Mouse (Mus musculus) hindbrain, embryonic 14.5 days (tissue): Measurements from ENCODE around the gene Prrg1. TPM values are rescaled to one million over a fixed set of nuclear protein-coding genes. Genes with fewer than 3 reads are reported as not detected.
A peak's percentile ranks its signal among the peaks of the same experiment; 100 is the strongest.

ENCODE experiments used
- ATAC-seq: fragments of 200-750 bp; cut with Nextera tagmentation; 2 replicates; pipeline ENCODE4 v1.8.0; 2017; ENCODE audit warnings: moderate number of reproducible peaks, mild to moderate bottlenecking, moderate TSS enrichment, moderate library complexity; ENCODE audit not compliant: low FRiP score
- DNase-seq: peaks from one replicate; pipeline ENCODE4 v3.0.0-alpha.2; 2015; ENCODE audit warnings: low spot score
- H3K27ac ChIP-seq: fragments of 300-500 bp; sonication (generic); 2 replicates; pipeline ENCODE4 v1.5.1; 2014; ENCODE audit warnings: mild to moderate bottlenecking, moderate library complexity
- H3K27me3 ChIP-seq: fragments of 300-500 bp; sonication (generic); 2 replicates; pipeline ENCODE4 v1.6.1; 2014; ENCODE audit warnings: mild to moderate bottlenecking, low read length, mixed read lengths; ENCODE audit not compliant: control insufficient read depth, insufficient read depth
- H3K36me3 ChIP-seq: fragments of 300-500 bp; sonication (generic); replicated peaks from 2 replicates; pipeline ENCODE4 v1.6.1; 2014; ENCODE audit not compliant: control insufficient read depth, insufficient read depth
- H3K4me1 ChIP-seq: fragments of 300-500 bp; sonication (generic); replicated peaks from 2 replicates; pipeline ENCODE4 v1.6.1; 2014; ENCODE audit warnings: antibody characterized with exemption, low read length, mixed read lengths; ENCODE audit not compliant: control insufficient read depth, insufficient read depth
- H3K4me2 ChIP-seq: fragments of 300-500 bp; sonication (generic); replicated peaks from 2 replicates; pipeline ENCODE4 v1.6.1; 2014; ENCODE audit warnings: mild to moderate bottlenecking, moderate library complexity
- H3K4me3 ChIP-seq: fragments of 300-500 bp; sonication (generic); replicated peaks from 2 replicates; pipeline ENCODE4 v1.5.1; 2014; ENCODE audit warnings: mild to moderate bottlenecking, low read length
- H3K9ac ChIP-seq: fragments of 300-500 bp; sonication (generic); 2 replicates; pipeline ENCODE4 v1.6.1; 2014
- H3K9me3 ChIP-seq: fragments of 300-500 bp; sonication (generic); 2 replicates; pipeline ENCODE4 v1.6.1; 2016; ENCODE audit warnings: low read length; ENCODE audit not compliant: control insufficient read depth
- WGBS: fragments of 180-500 bp; shearing (Covaris S2); extraction: QIAGEN DNeasy Blood & Tissue Kit; methylation state at CpG from one replicate; pipeline ENCODE4 v1.1.7; 2014; 5-methylcytosine and 5-hydroxymethylcytosine counted together
- polyA plus RNA-seq: library from polyadenylated mRNA; unstranded; fragments of >200 nt; fragmentation: Nextera tagmentation; extraction: Ambion mirVana; gene quantifications from 2 replicates; pipeline ENCODE4 v1.2.1, GENCODE M21; 2014

Prrg1 gene
- 8.8 and 8.9 TPM in 2 replicates for polyA plus RNA-seq

DNA sequence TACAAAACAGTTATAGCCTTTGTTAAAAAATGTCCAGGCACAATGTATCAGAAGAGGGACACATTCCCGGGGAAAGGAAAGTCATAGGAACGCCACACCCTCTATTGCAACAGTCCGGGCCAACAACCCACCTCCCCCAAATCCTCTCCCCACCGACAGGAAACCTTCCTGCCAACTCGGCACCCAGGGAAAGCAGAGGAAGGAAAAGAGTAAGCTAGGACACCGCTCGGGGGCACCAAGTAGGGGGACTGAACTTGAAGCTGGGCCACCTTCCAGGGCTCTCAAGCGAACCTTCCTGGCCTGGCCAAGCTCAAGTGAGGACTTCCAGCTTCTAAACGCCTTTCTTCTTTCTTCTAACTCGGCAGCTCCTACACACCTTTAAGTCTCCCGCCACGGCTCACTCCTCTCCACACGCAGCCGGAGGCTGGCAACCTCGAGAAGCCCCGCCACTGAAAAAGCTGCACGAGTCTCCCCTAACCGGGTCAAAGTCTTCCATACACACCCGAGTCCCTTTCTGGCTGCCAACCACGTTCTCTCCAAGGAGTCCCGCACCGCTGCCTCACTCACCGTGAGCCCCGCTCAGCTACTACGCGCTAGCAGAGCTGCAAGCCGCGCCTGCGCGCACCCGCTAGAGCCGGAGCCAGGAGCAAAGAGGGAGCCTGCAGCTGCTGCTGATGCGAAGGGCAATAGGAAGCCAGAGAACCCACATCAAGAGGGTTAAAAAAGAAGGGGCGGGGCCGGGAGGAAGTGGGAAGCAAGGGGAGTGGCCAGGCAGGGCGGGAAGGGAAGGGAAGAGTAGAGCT is at the start of gene Prrg1:
Gene Prrg1, minus strand, starts transcription at position 695 of the 803 bp plus-strand sequence.
- no peaks in the 10 kb centered on the region for H3K4me1 ChIP-seq
- ATAC-seq (peak; percentile 98), DNase-seq (peak; percentile 76)
- H3K4me2 ChIP-seq: peak within 1 kb of the TSS; percentile 50
- peak within 1 kb of the TSS; percentile 58 for H3K9ac ChIP-seq
- no peaks in the 10 kb centered on the region for H3K36me3 ChIP-seq
- peak within 1 kb of the TSS; percentile 83 for H3K27ac ChIP-seq
- H3K9me3 ChIP-seq: no peaks in the 10 kb centered on the region
- no peaks in the 10 kb centered on the region for H3K27me3 ChIP-seq
- 13% methylated on average over 36 of the region's 36 CpGs for WGBS
- peak within 1 kb of the TSS; percentile 47 for H3K4me3 ChIP-seq

DNA sequence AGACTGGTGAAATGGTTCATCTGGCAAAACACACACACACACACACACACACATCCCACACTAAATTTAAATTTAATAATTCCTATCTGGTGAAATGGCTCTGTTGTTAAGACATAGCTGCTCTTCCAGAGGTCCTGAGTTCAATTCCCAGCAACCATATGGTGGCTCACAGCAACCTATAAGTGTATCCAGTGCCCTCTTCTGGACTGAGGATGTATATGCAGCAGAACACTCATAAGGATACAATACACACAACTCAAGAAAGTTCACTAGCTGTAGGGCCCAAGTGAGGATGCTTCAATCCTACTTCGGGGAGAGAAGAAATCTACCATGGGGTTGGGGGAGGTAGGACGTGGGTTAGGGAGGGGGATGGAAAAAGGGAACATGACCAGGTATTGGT is 22.1 kb upstream of the Prrg1 start:
- Histone ChIP-seq H3K27me3 (no peaks in the 10 kb centered on the region), H3K4me2 (no peak overlapping the region), H3K4me1 (no peaks in the 10 kb centered on the region), H3K4me3 (no peak overlapping the region), H3K9me3 (no peaks in the 10 kb centered on the region), H3K9ac (no peak overlapping the region), H3K27ac (no peak overlapping the region), H3K36me3 (no peaks in the 10 kb centered on the region)
- DNase-seq: no peak
- WGBS: 53% methylated on average over 2 of the region's 2 CpGs
- ATAC-seq: no peak

DNA sequence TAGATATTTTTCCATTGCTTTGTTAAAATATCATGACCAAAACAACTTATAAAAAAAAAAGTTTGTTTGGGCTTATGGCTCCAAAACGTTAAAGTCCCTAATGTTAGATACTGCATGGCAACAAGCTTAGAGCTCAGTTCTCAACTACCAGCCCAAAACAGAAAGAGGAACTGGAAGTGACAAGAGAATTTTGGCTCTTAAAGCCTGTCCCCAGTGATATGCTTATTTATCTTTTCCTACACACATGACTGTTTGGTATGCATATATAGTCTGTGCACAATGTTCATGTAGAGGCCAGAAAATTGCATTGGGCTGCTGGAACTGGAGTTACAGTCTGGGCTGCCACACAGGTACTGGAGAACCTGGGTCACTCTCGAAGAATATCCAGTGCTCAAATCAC is 9.4 kb upstream of the Prrg1 start:
- no peak for ATAC-seq

DNA sequence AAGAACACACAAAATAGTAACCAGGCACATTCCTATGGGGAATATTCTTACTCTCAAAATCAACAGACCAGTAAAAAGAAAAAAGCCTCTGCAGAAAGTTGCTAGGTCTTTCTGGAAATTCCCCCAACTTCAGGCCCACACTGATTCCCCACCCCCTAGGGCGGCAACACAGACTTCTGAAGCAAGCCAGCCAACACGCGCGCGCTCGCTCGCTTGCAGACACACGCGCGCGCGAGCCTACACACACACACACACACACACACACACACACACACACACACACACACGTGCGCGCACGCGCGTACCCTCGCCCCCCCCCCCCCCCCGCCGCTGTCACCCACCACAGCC is 868 bp downstream of the Prrg1 start:
- Histone ChIP-seq H3K4me2 (peak overlapping the region; percentile 50), H3K27ac (peak overlapping the region; percentile 83; the same call in 1 of the 2 replicates)

More for the DNA sequence above, 9.4 kb upstream of the Prrg1 start:
- Histone ChIP-seq H3K9me3 (no peaks in the 10 kb centered on the region), H3K4me1 (no peaks in the 10 kb centered on the region), H3K27me3 (no peaks in the 10 kb centered on the region), H3K36me3 (no peaks in the 10 kb centered on the region), H3K4me3 (no peak overlapping the region), H3K27ac (no peak overlapping the region), H3K9ac (no peak overlapping the region), H3K4me2 (no peak overlapping the region)
- no peak for DNase-seq
- 70% methylated on average over 2 of the region's 2 CpGs for WGBS

DNA sequence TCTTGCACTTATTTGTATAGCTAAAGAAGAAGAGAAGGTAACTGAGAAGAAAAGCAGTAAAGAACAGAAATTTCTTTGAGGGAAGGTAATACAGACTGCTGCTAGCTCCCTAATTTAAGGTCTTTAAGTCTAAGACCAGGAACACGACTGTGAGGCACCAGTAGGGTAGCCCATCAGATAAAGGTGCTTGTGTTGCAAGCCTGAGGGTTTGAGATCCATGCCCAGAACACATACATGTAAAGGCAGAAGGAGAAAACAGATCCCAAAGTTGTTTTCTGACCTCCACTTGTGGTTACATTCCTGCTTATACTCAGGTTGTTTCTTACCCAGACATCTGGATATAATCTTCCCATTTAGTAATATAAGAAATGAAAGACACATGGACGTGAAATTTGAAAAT is 20.2 kb downstream of the Prrg1 start:
- H3K27me3 ChIP-seq: no peaks in the 10 kb centered on the region
- DNase-seq: no peak
- no peaks in the 10 kb centered on the region for H3K36me3 ChIP-seq
- H3K4me1 ChIP-seq: no peaks in the 10 kb centered on the region
- ATAC-seq: no peak
- H3K27ac ChIP-seq: no peak overlapping the region
- WGBS: 65% methylated on average over 2 of the region's 2 CpGs
- H3K4me2 ChIP-seq: no peak overlapping the region
- no peak overlapping the region for H3K9ac ChIP-seq
- no peak overlapping the region for H3K4me3 ChIP-seq
- no peaks in the 10 kb centered on the region for H3K9me3 ChIP-seq

More for the DNA sequence above, 868 bp downstream of the Prrg1 start:
- no peaks in the 10 kb centered on the region for H3K4me1 ChIP-seq
- ATAC-seq: peak; percentile 73
- no peaks in the 10 kb centered on the region for H3K36me3 ChIP-seq
- H3K9me3 ChIP-seq: no peaks in the 10 kb centered on the region
- H3K4me3 ChIP-seq: peak overlapping the region; percentile 47
- peak overlapping the region; percentile 58 for H3K9ac ChIP-seq
- H3K27me3 ChIP-seq: no peaks in the 10 kb centered on the region
- DNase-seq: peak; percentile 49
- 13% methylated on average over 12 of the region's 21 CpGs for WGBS

DNA sequence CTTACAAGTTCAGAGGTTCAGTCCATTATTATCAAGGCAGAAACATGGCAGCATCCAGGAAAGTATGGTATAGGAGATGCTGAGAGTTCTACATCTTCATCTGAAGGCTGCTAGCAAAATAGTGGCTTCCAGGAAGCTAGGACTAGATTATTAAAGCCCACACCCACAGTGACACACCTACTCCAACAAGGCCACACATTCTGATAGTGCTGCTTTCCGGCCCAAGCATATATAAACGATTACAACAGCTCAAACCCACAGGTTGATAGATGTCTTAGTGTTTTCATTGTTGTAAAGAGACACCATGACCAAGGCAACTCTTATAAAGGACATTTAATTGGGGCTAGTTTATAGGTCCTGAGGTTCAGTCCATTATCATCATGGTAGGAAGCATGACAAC is 30.3 kb downstream of the Prrg1 start:
- Histone ChIP-seq H3K9me3 (no peaks in the 10 kb centered on the region), H3K4me2 (no peak overlapping the region), H3K36me3 (no peaks in the 10 kb centered on the region), H3K27me3 (no peaks in the 10 kb centered on the region), H3K9ac (no peak overlapping the region), H3K4me3 (no peak overlapping the region), H3K27ac (no peak overlapping the region), H3K4me1 (no peaks in the 10 kb centered on the region)
- DNase-seq (no peak), ATAC-seq (no peak)
- 90% methylated on average over 2 of the region's 2 CpGs for WGBS

DNA sequence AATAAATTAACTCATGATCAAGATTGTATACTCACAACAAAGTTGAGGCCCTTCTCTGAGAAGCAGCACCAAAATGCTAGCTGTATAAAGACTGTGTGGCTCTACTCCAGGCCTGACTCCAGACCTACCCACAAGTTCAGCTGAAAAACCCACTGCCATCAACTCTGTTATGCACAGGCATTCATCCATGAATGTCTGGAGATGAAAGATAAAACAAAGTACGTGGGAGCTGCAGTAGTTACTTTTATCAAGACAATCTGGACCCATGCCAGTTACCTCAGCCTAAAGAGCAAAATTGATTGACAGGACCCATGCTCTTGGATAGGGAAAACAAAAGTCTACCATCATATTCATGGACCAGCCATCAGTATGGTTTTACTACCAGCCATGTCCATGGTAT is 31.0 kb downstream of the Prrg1 start:
- Histone ChIP-seq H3K27ac (no peak overlapping the region), H3K9me3 (no peaks in the 10 kb centered on the region), H3K9ac (no peak overlapping the region), H3K36me3 (no peaks in the 10 kb centered on the region), H3K4me2 (no peak overlapping the region), H3K4me3 (no peak overlapping the region), H3K4me1 (no peaks in the 10 kb centered on the region), H3K27me3 (no peaks in the 10 kb centered on the region)
- DNase-seq (no peak), ATAC-seq (no peak)
- 52% methylated on average over 1 of the region's 1 CpGs for WGBS

DNA sequence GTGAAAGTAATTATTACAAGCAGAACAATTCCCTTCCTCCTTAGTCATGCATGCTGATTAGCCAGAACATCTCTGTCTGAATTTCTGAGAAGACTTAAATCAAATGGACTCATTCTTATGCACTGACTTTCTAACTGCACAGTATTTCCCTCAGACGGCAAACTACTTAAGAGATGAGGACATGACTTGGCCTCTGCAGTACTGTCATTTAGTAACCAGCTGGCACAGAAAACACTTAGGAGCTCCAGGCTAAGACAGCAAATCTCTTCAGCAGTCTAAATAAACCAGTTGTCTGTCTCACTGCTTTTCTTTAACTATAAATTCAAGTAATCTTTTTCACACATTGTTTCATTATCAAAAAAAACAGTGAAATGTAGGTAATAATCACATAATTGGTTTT is 36.0 kb downstream of the Prrg1 start:
- Histone ChIP-seq H3K9ac (no peak overlapping the region), H3K4me3 (no peak overlapping the region), H3K36me3 (no peaks in the 10 kb centered on the region), H3K4me2 (no peak overlapping the region), H3K4me1 (no peaks in the 10 kb centered on the region), H3K9me3 (no peaks in the 10 kb centered on the region), H3K27ac (no peak overlapping the region), H3K27me3 (no peaks in the 10 kb centered on the region)
- DNase-seq (no peak), ATAC-seq (no peak)
- WGBS: 49% methylated on average over 1 of the region's 1 CpGs

DNA sequence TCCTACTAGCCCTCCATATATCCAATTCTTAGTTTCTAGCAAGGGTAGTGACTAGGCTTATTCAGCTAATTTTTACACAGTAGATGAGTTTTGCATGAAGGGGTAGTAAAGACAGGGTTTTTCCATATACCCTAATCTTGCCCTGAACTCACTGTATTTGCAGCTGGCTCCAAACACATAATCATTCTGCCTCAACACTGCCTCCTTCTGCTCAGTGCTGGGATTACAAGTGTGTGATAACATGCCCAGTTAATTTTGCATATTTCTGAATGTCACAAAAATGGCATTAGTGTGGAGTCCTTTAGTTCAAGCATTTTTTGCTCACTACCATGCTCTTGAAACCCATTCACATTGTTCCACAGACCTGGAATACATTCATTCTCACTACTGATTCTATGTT is 44.0 kb downstream of the Prrg1 start:
- no peak overlapping the region for H3K4me3 ChIP-seq
- no peaks in the 10 kb centered on the region for H3K4me1 ChIP-seq
- H3K27me3 ChIP-seq: no peaks in the 10 kb centered on the region
- no peak overlapping the region for H3K27ac ChIP-seq
- H3K36me3 ChIP-seq: no peaks in the 10 kb centered on the region
- no peak overlapping the region for H3K9ac ChIP-seq
- no peaks in the 10 kb centered on the region for H3K9me3 ChIP-seq
- no peak for ATAC-seq
- no peak for DNase-seq
- no peak overlapping the region for H3K4me2 ChIP-seq
